Mouse (Mus musculus) spleen, adult 12 weeks (tissue): ENCODE data around the gene Spred2.
A peak's percentile ranks its signal among the peaks of the same experiment; 100 is the strongest.
"Not testable (repeated sequence)": the region's sequence is repeated elsewhere in the genome, so short reads cannot be mapped to it uniquely, and the experiment has no call there.

Source experiments
- DNase-seq: peaks from one replicate; pipeline ENCODE4 v3.0.0; 2022; ENCODE audit warnings: low spot score

Gene Spred2

GRCm38 (mm10) chr11:20018905-20019304 is 94.7 kb downstream of the Spred2 start:
- DNase-seq = no peak

- no peak for DNase-seq
Observed at GRCm38 (mm10) chr11:20020720-20021119, 96.5 kb downstream of the Spred2 start.

GRCm38 (mm10) chr11:20022462-20022861 is 98.3 kb downstream of the Spred2 start:
- DNase-seq = no peak

GRCm38 (mm10) chr11:20022911-20023482 is 98.8 kb downstream of the Spred2 start:
- DNase-seq = no peak

GRCm38 (mm10) chr11:20025899-20026298 is 101.7 kb downstream of the Spred2 start:
- DNase-seq = no peak

GRCm38 (mm10) chr11:20027719-20028118 is 103.5 kb downstream of the Spred2 start:
- DNase-seq = no peak

GRCm38 (mm10) chr11:20028396-20028795 is 104.2 kb downstream of the Spred2 start:
- DNase-seq = no peak

- DNase-seq = no peak
Observed at GRCm38 (mm10) chr11:20029014-20029413, 104.8 kb downstream of the Spred2 start.

GRCm38 (mm10) chr11:20030973-20031372 is 106.8 kb downstream of the Spred2 start:
- DNase-seq = not testable (repeated sequence)

- peak; percentile 44 for DNase-seq
Observed at GRCm38 (mm10) chr11:20031536-20031935, 107.4 kb downstream of the Spred2 start.

GRCm38 (mm10) chr11:20033541-20034160 is 109.5 kb downstream of the Spred2 start:
- DNase-seq = no peak

- DNase-seq = no peak
Observed at GRCm38 (mm10) chr11:20034337-20034947, 110.3 kb downstream of the Spred2 start.

GRCm38 (mm10) chr11:20035343-20035928 is 111.3 kb downstream of the Spred2 start:
- DNase-seq = no peak

GRCm38 (mm10) chr11:20035972-20036371 is 111.8 kb downstream of the Spred2 start:
- DNase-seq = no peak

GRCm38 (mm10) chr11:20037739-20038138 is 113.6 kb downstream of the Spred2 start:
- DNase-seq = no peak

GRCm38 (mm10) chr11:20038723-20039122 is 114.5 kb downstream of the Spred2 start:
- DNase-seq = no peak

- DNase-seq = no peak
Observed at GRCm38 (mm10) chr11:20041164-20041920, 117.2 kb downstream of the Spred2 start.

GRCm38 (mm10) chr11:20042106-20042505 is 117.9 kb downstream of the Spred2 start:
- no peak for DNase-seq

GRCm38 (mm10) chr11:20043256-20043655 is 119.1 kb downstream of the Spred2 start:
- DNase-seq = peak; percentile 8

- DNase-seq = no peak
Observed at GRCm38 (mm10) chr11:20045586-20045985, 121.4 kb downstream of the Spred2 start.

- no peak for DNase-seq
Observed at GRCm38 (mm10) chr11:20052814-20053536, 128.8 kb downstream of the Spred2 start.

GRCm38 (mm10) chr11:20053951-20054350 is 129.8 kb downstream of the Spred2 start:
- no peak for DNase-seq
